Mouse (Mus musculus) heart, postnatal 0 days (tissue): ENCODE results near the gene Plxdc1.

Experiments used
- CTCF ChIP-seq: IDR thresholded peaks from 2 replicates; pipeline ENCODE4 v1.5.1; 2016; ENCODE audit warnings: antibody characterized with exemption, control low read depth, low read depth
- EP300 ChIP-seq: IDR thresholded peaks from 2 replicates; pipeline ENCODE4 v1.6.1; 2016; ENCODE audit warnings: antibody characterized with exemption, low read depth

DNA sequence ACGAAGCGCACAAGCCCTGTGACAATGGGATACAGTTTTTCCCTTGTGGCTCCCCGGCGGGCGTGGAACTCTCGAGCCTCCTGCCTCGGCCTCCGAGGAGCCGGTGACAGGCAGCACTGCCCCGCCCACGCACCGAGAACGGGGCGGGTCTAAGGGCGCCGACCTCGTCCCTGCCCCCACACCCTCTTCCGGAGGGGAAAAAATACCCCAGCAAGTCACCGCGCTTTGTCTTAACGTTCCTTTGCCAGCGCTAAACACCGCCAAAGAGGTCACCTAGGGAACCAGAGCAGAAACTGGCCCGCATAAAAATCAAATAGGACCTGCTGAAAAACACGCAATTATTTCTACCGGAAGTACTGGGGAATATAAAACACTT, 102.7 kb downstream of the Plxdc1 start:
- TF ChIP-seq CTCF (no peak), EP300 (peak; percentile 45; the same call in 1 of the 2 replicates)
